ENCODE assay signal across 9 mouse cellular contexts in genomic region chr7:89481723-89482122, GRCm38 (mm10). TPM values are rescaled to one million over a fixed set of nuclear protein-coding genes. Genes with fewer than 3 reads are reported as not detected.
DNase-seq lines count a peak whose midpoint lies in the region; ATAC-seq and TF ChIP-seq lines count a peak whose summit lies in the region.
"Had no signal": no experiment of that assay in that cellular context is flagged by ENCODE, and none has a peak within 500 bp of the region (broad histone marks: within the 10 kb centered on the region; RNA-seq: fewer than 3 reads in every experiment).

No protein-coding gene starts in this region.

- H3K4me1 ChIP-seq in heart, embryonic 12.5 days (replicated peaks): peaks cover 8% of the 10 kb centered on the region; the same call in 1 of the 2 replicates
- peaks cover 16% of the 10 kb centered on the region for H3K4me1 ChIP-seq in embryonic facial prominence, embryonic 14.5 days (ENCODE audit: control insufficient read depth, insufficient read depth, low read length)
- H3K4me1 ChIP-seq in limb, embryonic 14.5 days (ENCODE audit: control insufficient read depth, insufficient read depth, low read length): peaks cover 9% of the 10 kb centered on the region
- H3K4me1 ChIP-seq in midbrain, postnatal 0 days (ENCODE audit: insufficient read depth, low read length): no peaks in the 10 kb centered on the region
- H3K4me1 ChIP-seq: intestine, embryonic 15.5 days had no signal

- no peaks in the 10 kb centered on the region for H3K36me3 ChIP-seq in heart, embryonic 12.5 days
- no peaks in the 10 kb centered on the region for H3K36me3 ChIP-seq in embryonic facial prominence, embryonic 14.5 days (ENCODE audit: control insufficient read depth, insufficient read depth, low read length)
- no peaks in the 10 kb centered on the region for H3K36me3 ChIP-seq in limb, embryonic 14.5 days (ENCODE audit: control insufficient read depth, insufficient read depth, low read length)
- no peaks in the 10 kb centered on the region for H3K36me3 ChIP-seq in midbrain, postnatal 0 days (ENCODE audit: insufficient read depth, low read length)
- H3K36me3 ChIP-seq: intestine, embryonic 15.5 days had no signal

- no peak for TF ChIP-seq POLR2A in limb, embryonic 14.5 days (IDR thresholded peaks at IDR 0.05; ENCODE audit: borderline replicate concordance, extremely low read depth, insufficient read depth, insufficient read length)

- peak; percentile 49 to 82 for DNase-seq in heart, adult 18-20 months
- peak; percentile 82 for DNase-seq in 3T3-L1 (ENCODE audit: low read depth, low spot score)
- DNase-seq in embryonic facial prominence, embryonic 14.5 days (ENCODE audit: low spot score): peak; percentile 89
- DNase-seq in limb, embryonic 14.5 days (ENCODE audit: low spot score): peak; percentile 61
- DNase-seq in c-Kit-positive CD71-positive TER-119-positive erythroid progenitor cells, embryonic 14.5 days (ENCODE audit: low spot score): no peak
- DNase-seq in midbrain, postnatal 0 days (ENCODE audit: low spot score): no peak

- no peak overlapping the region for H3K9ac ChIP-seq in heart, embryonic 12.5 days
- no peak overlapping the region for H3K9ac ChIP-seq in embryonic facial prominence, embryonic 14.5 days (ENCODE audit: low read depth, low read length)
- H3K9ac ChIP-seq in limb, embryonic 14.5 days (ENCODE audit: low read depth, low read length, severe bottlenecking): no peak overlapping the region
- no peak overlapping the region for H3K9ac ChIP-seq in midbrain, postnatal 0 days (replicated peaks; ENCODE audit: low read length, poor library complexity, severe bottlenecking)
- H3K9ac ChIP-seq: intestine, embryonic 15.5 days had no signal

- H3K4me3 ChIP-seq in heart, embryonic 12.5 days: no peak overlapping the region
- H3K4me3 ChIP-seq in embryonic facial prominence, embryonic 14.5 days (ENCODE audit: low read depth, low read length): no peak overlapping the region
- no peak overlapping the region for H3K4me3 ChIP-seq in limb, embryonic 14.5 days (replicated peaks; ENCODE audit: low read length)
- no peak overlapping the region for H3K4me3 ChIP-seq in midbrain, postnatal 0 days (ENCODE audit: low read depth, low read length)
- H3K4me3 ChIP-seq: intestine, embryonic 15.5 days had no signal

- H3K9me3 ChIP-seq in heart, embryonic 12.5 days (replicated peaks): no peaks in the 10 kb centered on the region
- H3K9me3 ChIP-seq in embryonic facial prominence, embryonic 14.5 days (ENCODE audit: control insufficient read depth, low read length): no peaks in the 10 kb centered on the region
- H3K9me3 ChIP-seq in limb, embryonic 14.5 days (ENCODE audit: control insufficient read depth, low read length): no peaks in the 10 kb centered on the region
- no peaks in the 10 kb centered on the region for H3K9me3 ChIP-seq in midbrain, postnatal 0 days (ENCODE audit: low read length)
- H3K9me3 ChIP-seq: intestine, embryonic 15.5 days had no signal

- TF ChIP-seq CTCF in midbrain, postnatal 0 days (IDR thresholded peaks at IDR 0.05): no peak

- ATAC-seq in heart, embryonic 12.5 days (ENCODE audit: insufficient number of reproducible peaks, low FRiP score): no peak
- ATAC-seq in embryonic facial prominence, embryonic 14.5 days (ENCODE audit: low read depth): peak; percentile 51; the same call in 1 of the 2 replicates
- peak; percentile 57; the same call in 1 of the 2 replicates for ATAC-seq in limb, embryonic 14.5 days (ENCODE audit: low FRiP score, low read depth)
- no peak for ATAC-seq in midbrain, postnatal 0 days (ENCODE audit: low FRiP score)
- ATAC-seq in activated CD4-positive, CD25-positive, alpha-beta regulatory T cell, adult 4 months: no peak
- ATAC-seq: intestine, embryonic 15.5 days had no signal

- WGBS in heart, embryonic 12.5 days: 57% methylated on average over 3 of the region's 3 CpGs
- 14% methylated on average over 3 of the region's 3 CpGs for WGBS in embryonic facial prominence, embryonic 14.5 days
- WGBS in limb, embryonic 14.5 days: 10% methylated on average over 3 of the region's 3 CpGs
- 72% methylated on average over 3 of the region's 3 CpGs for WGBS in midbrain, postnatal 0 days

- no peaks in the 10 kb centered on the region for H3K27me3 ChIP-seq in heart, embryonic 12.5 days (replicated peaks)
- no peaks in the 10 kb centered on the region for H3K27me3 ChIP-seq in embryonic facial prominence, embryonic 14.5 days (replicated peaks; ENCODE audit: control insufficient read depth, insufficient read depth, low read length)
- H3K27me3 ChIP-seq in limb, embryonic 14.5 days (ENCODE audit: control insufficient read depth, insufficient read depth, low read length): no peaks in the 10 kb centered on the region
- no peaks in the 10 kb centered on the region for H3K27me3 ChIP-seq in midbrain, postnatal 0 days (ENCODE audit: insufficient read depth, low read length)
- H3K27me3 ChIP-seq: intestine, embryonic 15.5 days had no signal

- no peak overlapping the region for H3K4me2 ChIP-seq in heart, embryonic 12.5 days
- no peak overlapping the region for H3K4me2 ChIP-seq in embryonic facial prominence, embryonic 14.5 days (ENCODE audit: low read depth, low read length)
- no peak overlapping the region for H3K4me2 ChIP-seq in limb, embryonic 14.5 days (replicated peaks; ENCODE audit: low read depth, low read length, severe bottlenecking)
- H3K4me2 ChIP-seq in midbrain, postnatal 0 days (ENCODE audit: low read depth, low read length, poor library complexity, severe bottlenecking): no peak overlapping the region
- H3K4me2 ChIP-seq: intestine, embryonic 15.5 days had no signal

- H3K27ac ChIP-seq in heart, embryonic 12.5 days (ENCODE audit: poor library complexity, severe bottlenecking): no peak overlapping the region
- H3K27ac ChIP-seq in embryonic facial prominence, embryonic 14.5 days (replicated peaks; ENCODE audit: low read depth, low read length): 0 out of 2 replicates have a peak overlapping the region, but pooled peaks have one; percentile 28
- H3K27ac ChIP-seq in limb, embryonic 14.5 days (replicated peaks; ENCODE audit: low read depth, low read length): no peak overlapping the region
- H3K27ac ChIP-seq in midbrain, postnatal 0 days (ENCODE audit: low read depth, low read length): no peak overlapping the region
- H3K27ac ChIP-seq: intestine, embryonic 15.5 days had no signal

RNA-seq across cellular contexts. Expression of gene Prss23, which starts 45.3 kb away (rescaled TPM):
- 10 to 100 TPM; 20.3 to 23.0 TPM for total RNA-seq in heart, adult 18-20 months (2021)
- 33.5 and 34.9 TPM in 2 replicates for polyA plus RNA-seq in heart, embryonic 12.5 days (2016; fragmentation: Nextera tagmentation; extraction: Ambion mirVana)
- 78.6 and 82.6 TPM in 2 replicates for polyA plus RNA-seq in embryonic facial prominence, embryonic 14.5 days (2014; fragmentation: Nextera tagmentation; extraction: Ambion mirVana)
- 76.0 and 85.9 TPM in 2 replicates for polyA plus RNA-seq in limb, embryonic 14.5 days (2012; rRNA removed)
- polyA plus RNA-seq in limb, embryonic 14.5 days (2014; fragmentation: Nextera tagmentation; extraction: Ambion mirVana): 60.6 and 66.3 TPM in 2 replicates
- total RNA-seq in midbrain, postnatal 0 days (2014; rRNA removed): 6.8 and 10.1 TPM in 2 replicates
- 10.2 and 10.6 TPM in 2 replicates for polyA plus RNA-seq in midbrain, postnatal 0 days (2015; fragmentation: Nextera tagmentation; extraction: Ambion mirVana)
- not detected for polyA plus RNA-seq in activated CD4-positive, CD25-positive, alpha-beta regulatory T cell, adult 4 months (2017; shearing (Covaris generic))

Comparison
In these comparisons a context has a peak if more than half of its experiments do, and no peak if none do; other contexts are left out.
1. DNase-seq: peak in heart, adult 18-20 months (2 of 2), 3T3-L1 (single experiment), embryonic facial prominence, embryonic 14.5 days (single experiment) and limb, embryonic 14.5 days (single experiment); none in c-Kit-positive CD71-positive TER-119-positive erythroid progenitor cells, embryonic 14.5 days (single experiment) and midbrain, postnatal 0 days (single experiment).
2. ATAC-seq: peak in embryonic facial prominence, embryonic 14.5 days (single experiment) and limb, embryonic 14.5 days (single experiment); none in heart, embryonic 12.5 days (single experiment), midbrain, postnatal 0 days (single experiment) and activated CD4-positive, CD25-positive, alpha-beta regulatory T cell, adult 4 months (single experiment).
3. RNA of gene Prss23, which starts 45.3 kb away (polyA plus RNA-seq): 78.6 to 82.6 TPM in embryonic facial prominence, embryonic 14.5 days, 60.6 to 85.9 TPM in limb, embryonic 14.5 days, 33.5 to 34.9 TPM in heart, embryonic 12.5 days and 10.2 to 10.6 TPM in midbrain, postnatal 0 days; not detected in activated CD4-positive, CD25-positive, alpha-beta regulatory T cell, adult 4 months; every median in the first group is over 10 times any median in the second.